Comparison of ENCODE assay signal across 9 mouse cellular contexts in genomic region chr9:67875337-67875736, GRCm38 (mm10). TPM values are rescaled to one million over a fixed set of nuclear protein-coding genes. Genes with fewer than 3 reads are reported as not detected.
DNase-seq lines count a peak whose midpoint lies in the region; ATAC-seq and TF ChIP-seq lines count a peak whose summit lies in the region.
"Had no signal": no experiment of that assay in that cellular context is flagged by ENCODE, and none has a peak within 500 bp of the region (broad histone marks: within the 10 kb centered on the region; RNA-seq: fewer than 3 reads in every experiment).

No protein-coding gene starts in this region.

- H3K9ac ChIP-seq in forebrain, postnatal 0 days = no peak overlapping the region
- H3K9ac ChIP-seq in forebrain, embryonic 15.5 days (replicated peaks) = no peak overlapping the region
- no peak overlapping the region for H3K9ac ChIP-seq in liver, embryonic 12.5 days
- H3K9ac ChIP-seq in forebrain, embryonic 12.5 days = no peak overlapping the region

- H3K4me1 ChIP-seq in forebrain, postnatal 0 days (ENCODE audit: insufficient read depth) = no peaks in the 10 kb centered on the region
- H3K4me1 ChIP-seq in forebrain, embryonic 15.5 days = no peaks in the 10 kb centered on the region
- peaks cover 85% of the 10 kb centered on the region for H3K4me1 ChIP-seq in liver, embryonic 12.5 days
- H3K4me1 ChIP-seq in forebrain, embryonic 12.5 days = no peaks in the 10 kb centered on the region

- WGBS in forebrain, postnatal 0 days = 58% methylated on average over 2 of the region's 2 CpGs
- 59% methylated on average over 2 of the region's 2 CpGs for WGBS in forebrain, embryonic 15.5 days
- WGBS in liver, embryonic 12.5 days (ENCODE audit: insufficient replicate concordance) = 24% methylated on average over 2 of the region's 2 CpGs
- 53% methylated on average over 2 of the region's 2 CpGs for WGBS in forebrain, embryonic 12.5 days

- H3K9me3 ChIP-seq in forebrain, postnatal 0 days (ENCODE audit: low read length) = no peaks in the 10 kb centered on the region
- H3K9me3 ChIP-seq in forebrain, embryonic 15.5 days = no peaks in the 10 kb centered on the region
- H3K9me3 ChIP-seq in liver, embryonic 12.5 days (replicated peaks) = no peaks in the 10 kb centered on the region
- no peaks in the 10 kb centered on the region for H3K9me3 ChIP-seq in forebrain, embryonic 12.5 days

- ATAC-seq in forebrain, postnatal 0 days = no peak
- no peak for ATAC-seq in forebrain, embryonic 15.5 days (replicated peaks)
- peak; percentile 76 for ATAC-seq in erythroblast, adult 5-6 weeks (replicated peaks; ENCODE audit: low FRiP score, poor library complexity, severe bottlenecking)
- ATAC-seq in liver, embryonic 12.5 days = peak; percentile 36; the same call in 1 of the 2 replicates
- no peak for ATAC-seq in forebrain, embryonic 12.5 days (ENCODE audit: low FRiP score)

- peaks cover 3% of the 10 kb centered on the region; the same call in 1 of the 2 replicates for H3K36me3 ChIP-seq in forebrain, postnatal 0 days (ENCODE audit: insufficient read depth)
- no peaks in the 10 kb centered on the region for H3K36me3 ChIP-seq in forebrain, embryonic 15.5 days
- peaks cover 48% of the 10 kb centered on the region for H3K36me3 ChIP-seq in liver, embryonic 12.5 days
- no peaks in the 10 kb centered on the region; the same call in none of the 2 replicates for H3K36me3 ChIP-seq in forebrain, embryonic 12.5 days (replicated peaks)

- H3K27ac ChIP-seq in forebrain, postnatal 0 days (ENCODE audit: low read depth, low read length) = no peak overlapping the region
- H3K27ac ChIP-seq in forebrain, embryonic 15.5 days (replicated peaks) = no peak overlapping the region
- H3K27ac ChIP-seq in liver, embryonic 12.5 days = peak overlapping the region; percentile 82
- H3K27ac ChIP-seq in forebrain, embryonic 12.5 days = no peak overlapping the region

- H3K4me2 ChIP-seq in forebrain, postnatal 0 days (ENCODE audit: low read depth) = no peak overlapping the region
- no peak overlapping the region for H3K4me2 ChIP-seq in forebrain, embryonic 15.5 days (replicated peaks)
- no peak overlapping the region for H3K4me2 ChIP-seq in liver, embryonic 12.5 days
- no peak overlapping the region for H3K4me2 ChIP-seq in forebrain, embryonic 12.5 days

- DNase-seq in forebrain, postnatal 0 days = peak; percentile 13
- DNase-seq in urinary bladder, postnatal 14 days (ENCODE audit: low spot score) = peak; percentile 24
- no peak for DNase-seq in urinary bladder, adult 18-20 months (ENCODE audit: low spot score in 2 of 2)
- peak; percentile 27 for DNase-seq in telencephalon, adult 2 months (ENCODE audit: low read depth, low spot score)

- peak; percentile 66 for TF ChIP-seq CTCF in forebrain, postnatal 0 days (IDR thresholded peaks at IDR 0.05; ENCODE audit: low read depth)

- no peaks in the 10 kb centered on the region for H3K27me3 ChIP-seq in forebrain, postnatal 0 days (ENCODE audit: insufficient read depth, low read length)
- no peaks in the 10 kb centered on the region for H3K27me3 ChIP-seq in forebrain, embryonic 15.5 days
- H3K27me3 ChIP-seq in liver, embryonic 12.5 days (replicated peaks) = no peaks in the 10 kb centered on the region
- no peaks in the 10 kb centered on the region for H3K27me3 ChIP-seq in forebrain, embryonic 12.5 days

- no peak overlapping the region for H3K4me3 ChIP-seq in forebrain, postnatal 0 days (ENCODE audit: low read depth, low read length)
- H3K4me3 ChIP-seq in forebrain, embryonic 15.5 days = no peak overlapping the region
- no peak overlapping the region for H3K4me3 ChIP-seq in liver, embryonic 12.5 days
- no peak overlapping the region for H3K4me3 ChIP-seq in forebrain, embryonic 12.5 days (replicated peaks)

RNA-seq across cellular contexts. Expression of gene Vps13c, which starts 35.1 kb away (rescaled TPM):
- 20.9 and 22.9 TPM in 2 replicates for total RNA-seq in forebrain, postnatal 0 days (2014; rRNA removed)
- 2.8 and 4.6 TPM in 2 replicates for polyA plus RNA-seq in forebrain, postnatal 0 days (2015; fragmentation: Nextera tagmentation; extraction: Ambion mirVana)
- 7.4 and 7.8 TPM in 2 replicates for polyA plus RNA-seq in forebrain, embryonic 15.5 days (2015; fragmentation: Nextera tagmentation; extraction: Ambion mirVana)
- 6.7 and 12.3 TPM in 2 replicates for total RNA-seq in erythroblast, adult 5-6 weeks (2015; ENCODE audit: low replicate concordance)
- 6.5 and 8.4 TPM in 2 replicates for total RNA-seq in erythroblast, adult 5-6 weeks (2017; ENCODE audit: low replicate concordance)
- polyA plus RNA-seq in liver, embryonic 12.5 days (2016; fragmentation: Nextera tagmentation; extraction: Ambion mirVana) = 9.7 and 11.7 TPM in 2 replicates
- polyA plus RNA-seq in forebrain, embryonic 12.5 days (2016; fragmentation: Nextera tagmentation; extraction: Ambion mirVana) = 7.4 and 8.8 TPM in 2 replicates

RNA-seq across cellular contexts. Expression of gene C2cd4a, which starts 43.2 kb away (rescaled TPM):
- total RNA-seq in forebrain, postnatal 0 days (2014; rRNA removed) = 0.14 and 0.15 TPM in 2 replicates
- polyA plus RNA-seq in forebrain, postnatal 0 days (2015; fragmentation: Nextera tagmentation; extraction: Ambion mirVana) = 0.33 and 0.46 TPM in 2 replicates
- polyA plus RNA-seq in forebrain, embryonic 15.5 days (2015; fragmentation: Nextera tagmentation; extraction: Ambion mirVana) = 0.11 and 0.18 TPM in 2 replicates
- total RNA-seq in erythroblast, adult 5-6 weeks (2015; ENCODE audit: low replicate concordance) = not detected in 2 replicates
- not detected in 2 replicates for total RNA-seq in erythroblast, adult 5-6 weeks (2017; ENCODE audit: low replicate concordance)
- polyA plus RNA-seq in liver, embryonic 12.5 days (2016; fragmentation: Nextera tagmentation; extraction: Ambion mirVana) = 6.4 and 6.5 TPM in 2 replicates
- not detected in 2 replicates for polyA plus RNA-seq in forebrain, embryonic 12.5 days (2016; fragmentation: Nextera tagmentation; extraction: Ambion mirVana)
- total RNA-seq: neutrophil, adult 5-6 weeks had no signal

Comparison
In these comparisons a context has a peak if more than half of its experiments do, and no peak if none do; other contexts are left out.
1. DNase-seq: peak in forebrain, postnatal 0 days (single experiment), urinary bladder, postnatal 14 days (single experiment) and telencephalon, adult 2 months (single experiment); none in urinary bladder, adult 18-20 months (0 of 2).
2. ATAC-seq: peak in erythroblast, adult 5-6 weeks (single experiment) and liver, embryonic 12.5 days (single experiment); none in forebrain, postnatal 0 days (single experiment), forebrain, embryonic 15.5 days (single experiment) and forebrain, embryonic 12.5 days (single experiment).